Mouse (Mus musculus): ENCODE results near the gene Sprtn.

GRCm38 (mm10) chr8:124953188-124953587 lies 55.5 kb downstream of the Sprtn start:
- TF ChIP-seq CTCF (IDR thresholded peaks at IDR 0.05; ENCODE audit: low read depth): no peak
- no peak for TF ChIP-seq EP300 (IDR thresholded peaks at IDR 0.05; ENCODE audit: low read depth)

All from liver, embryonic 14.5 days (tissue).